Mouse (Mus musculus) MEL (cell line): ENCODE results near the gene Csde1.

Source experiments
- CTCF ChIP-seq, 3 experiments: IDR thresholded peaks in 2 of 3; conservative IDR thresholded peaks in 1 of 3; 2 replicates each; pipeline ENCODE4 v1.5.1; 2011 to 2012; ENCODE audit warnings: low read length in 3 of 3, low read depth in 2 of 3, mild to moderate bottlenecking in 2 of 3, improper control_type of control experiment in 1 of 3, inconsistent platforms in 1 of 3, mixed read lengths in 1 of 3, moderate library complexity in 1 of 3; ENCODE audit not compliant: control insufficient read depth in 1 of 3, insufficient read depth in 1 of 3, poor library complexity in 1 of 3, severe bottlenecking in 1 of 3
- E2F4 ChIP-seq: IDR thresholded peaks from 2 replicates; pipeline ENCODE4 v1.6.1; 2011; ENCODE audit warnings: low read depth, low read length, improper control_type of control experiment, borderline replicate concordance
- ELF1 ChIP-seq: IDR thresholded peaks from 2 replicates; pipeline ENCODE4 v1.6.1; 2014; ENCODE audit warnings: low read depth, mild to moderate bottlenecking, inconsistent platforms, low read length, improper control_type of control experiment, moderate library complexity
- GABPA ChIP-seq: IDR thresholded peaks from 2 replicates; pipeline ENCODE4 v1.6.1; 2012; ENCODE audit warnings: low read depth, mild to moderate bottlenecking, inconsistent platforms, low read length, improper control_type of control experiment, moderate library complexity
- JUND ChIP-seq: IDR thresholded peaks from 2 replicates; pipeline ENCODE4 v1.6.1; 2011; ENCODE audit warnings: low read depth, mild to moderate bottlenecking, improper control_type of control experiment, low read length
- KAT2A ChIP-seq: conservative IDR thresholded peaks from 2 replicates; pipeline ENCODE4 v1.6.1; 2012; ENCODE audit warnings: low read depth, low read length, improper control_type of control experiment, inconsistent platforms
- NRF1 ChIP-seq: IDR thresholded peaks from 2 replicates; pipeline ENCODE4 v1.6.1; 2014; ENCODE audit warnings: low read depth, mild to moderate bottlenecking, inconsistent platforms, low read length, improper control_type of control experiment, moderate library complexity; ENCODE audit not compliant: poor library complexity, insufficient read depth, severe bottlenecking
- POLR2A ChIP-seq, 2 experiments: IDR thresholded peaks; 2 replicates each; pipeline ENCODE4 v1.6.1; 2011 to 2012; ENCODE audit warnings: low read length in 2 of 2, mild to moderate bottlenecking in 2 of 2, control low read depth in 1 of 2, improper control_type of control experiment in 1 of 2, low read depth in 1 of 2, moderate library complexity in 1 of 2; ENCODE audit not compliant: control insufficient read depth in 1 of 2, insufficient read depth in 1 of 2, poor library complexity in 1 of 2
- SIN3A ChIP-seq: IDR thresholded peaks from 2 replicates; pipeline ENCODE4 v1.6.1; 2012; ENCODE audit warnings: low read length, improper control_type of control experiment, inconsistent platforms
- ZC3H11A ChIP-seq: IDR thresholded peaks from 2 replicates; pipeline ENCODE4 v1.6.1; 2012; ENCODE audit warnings: low read depth, mild to moderate bottlenecking, inconsistent platforms, low read length, improper control_type of control experiment
- ZKSCAN1 ChIP-seq: IDR thresholded peaks from 2 replicates; pipeline ENCODE4 v1.6.1; 2012; ENCODE audit warnings: low read depth, mild to moderate bottlenecking, inconsistent platforms, low read length, improper control_type of control experiment, moderate library complexity
- ZMIZ1 ChIP-seq: IDR thresholded peaks from 2 replicates; pipeline ENCODE4 v1.6.1; 2012; ENCODE audit warnings: low read depth, mild to moderate bottlenecking, inconsistent platforms, low read length, improper control_type of control experiment, moderate library complexity
- ZNF384 ChIP-seq: IDR thresholded peaks from 2 replicates; pipeline ENCODE4 v1.6.1; 2012; ENCODE audit warnings: low read depth, mild to moderate bottlenecking, inconsistent platforms, low read length, improper control_type of control experiment

DNA sequence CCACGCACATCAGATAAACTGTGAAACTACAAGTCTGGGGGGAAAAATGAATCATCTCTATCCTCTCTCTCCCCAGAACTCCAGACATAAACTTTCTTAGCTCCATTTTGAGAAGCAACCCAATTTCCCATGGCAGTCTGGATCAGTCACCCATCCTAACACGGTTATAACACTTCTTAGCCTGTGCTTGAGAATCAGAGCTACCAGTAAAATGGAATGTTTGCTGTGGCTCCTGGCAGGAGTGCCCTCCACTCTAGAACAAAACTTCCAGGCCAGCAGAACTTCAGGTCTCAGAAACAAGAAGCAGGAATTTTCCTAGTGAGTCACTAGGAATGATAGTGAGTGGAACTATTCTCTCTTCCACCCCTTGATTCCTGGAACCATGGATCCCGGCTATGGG, 49.7 kb upstream of the Csde1 start:
- TF ChIP-seq CTCF (IDR thresholded peaks at IDR 0.05 in 2 of 3, conservative IDR thresholded peaks at IDR 0.05 in 1 of 3; ENCODE audit: control insufficient read depth in 1 of 3, insufficient read depth in 1 of 3, low read depth in 2 of 3, low read length in 3 of 3, poor library complexity in 1 of 3, severe bottlenecking in 1 of 3): no peak
- TF ChIP-seq ZKSCAN1: no peak
- TF ChIP-seq SIN3A: no peak
- no peak for TF ChIP-seq POLR2A (IDR thresholded peaks at IDR 0.05; ENCODE audit: control insufficient read depth in 1 of 2, insufficient read depth in 1 of 2, low read depth in 1 of 2, low read length in 2 of 2, poor library complexity in 1 of 2)
- TF ChIP-seq ZNF384: no peak
- TF ChIP-seq NRF1: no peak
- TF ChIP-seq JUND: no peak
- TF ChIP-seq GABPA: no peak
- TF ChIP-seq E2F4: no peak
- TF ChIP-seq KAT2A: no peak
- TF ChIP-seq ZC3H11A: no peak
- TF ChIP-seq ZMIZ1: no peak
- no peak for TF ChIP-seq ELF1
